Comparison of ENCODE assay signal across 7 mouse cellular contexts in genomic region chr14:120830389-120830835, GRCm38 (mm10).
DNase-seq lines count a peak whose midpoint lies in the region; ATAC-seq and TF ChIP-seq lines count a peak whose summit lies in the region.
"Not testable (repeated sequence)": the region's sequence is repeated elsewhere in the genome, so short reads cannot be mapped to it uniquely, and the experiment has no call there.

No protein-coding gene starts in this region.

- H3K4me3 ChIP-seq in gastrocnemius, adult 2 months; intestine, embryonic 14.5 days (ENCODE audit: low read depth, low read length); liver, embryonic 12.5 days; midbrain, embryonic 13.5 days (replicated peaks): not testable (repeated sequence)

- not testable (repeated sequence) for H3K27ac ChIP-seq in gastrocnemius, adult 2 months; intestine, embryonic 14.5 days (ENCODE audit: low read depth); liver, embryonic 12.5 days; midbrain, embryonic 13.5 days

- H3K4me1 ChIP-seq in intestine, embryonic 14.5 days (replicated peaks; ENCODE audit: control insufficient read depth, insufficient read depth, low read length) = not testable (repeated sequence)
- H3K4me1 ChIP-seq in liver, embryonic 12.5 days = peaks cover 12% of the 10 kb centered on the region
- H3K4me1 ChIP-seq in midbrain, embryonic 13.5 days (replicated peaks) = peaks cover 11% of the 10 kb centered on the region

- H3K4me2 ChIP-seq in intestine, embryonic 14.5 days (ENCODE audit: low read length); liver, embryonic 12.5 days; midbrain, embryonic 13.5 days (replicated peaks): not testable (repeated sequence)

- not testable (repeated sequence) for H3K9me3 ChIP-seq in intestine, embryonic 14.5 days (ENCODE audit: control insufficient read depth, low read length); midbrain, embryonic 13.5 days
- peaks cover 10% of the 10 kb centered on the region; the same call in 1 of the 2 replicates for H3K9me3 ChIP-seq in liver, embryonic 12.5 days (replicated peaks)

- 30% methylated on average over 20 of the region's 20 CpGs for WGBS in intestine, embryonic 14.5 days
- 19% methylated on average over 20 of the region's 20 CpGs for WGBS in liver, embryonic 12.5 days (ENCODE audit: insufficient replicate concordance)
- WGBS in midbrain, embryonic 13.5 days = 33% methylated on average over 20 of the region's 20 CpGs

- not testable (repeated sequence) for TF ChIP-seq CTCF in gastrocnemius, adult 2 months (IDR thresholded peaks at IDR 0.05)

- not testable (repeated sequence) for H3K9ac ChIP-seq in intestine, embryonic 14.5 days (ENCODE audit: low read length); liver, embryonic 12.5 days; midbrain, embryonic 13.5 days (replicated peaks)

- H3K27me3 ChIP-seq in intestine, embryonic 14.5 days (replicated peaks; ENCODE audit: control insufficient read depth, insufficient read depth, low read length); liver, embryonic 12.5 days (replicated peaks); midbrain, embryonic 13.5 days: not testable (repeated sequence)

- peak; percentile 42 to 45 for DNase-seq in adrenal gland, adult (ENCODE audit: inconsistent age in 2 of 2, low spot score in 1 of 2)
- DNase-seq in embryo, embryonic 11 days = peak; percentile 80
- DNase-seq in gastrocnemius, adult 2 months = peak; percentile 33
- DNase-seq in intestine, embryonic 14.5 days (ENCODE audit: low spot score) = not testable (repeated sequence)
- DNase-seq in retina, postnatal 7 days (ENCODE audit: low read depth, low spot score) = peak; percentile 28

- 0 out of 2 replicates have a peak, but pooled peaks have one; percentile 9 for ATAC-seq in intestine, embryonic 14.5 days (replicated peaks; ENCODE audit: low FRiP score, low TSS enrichment, low read depth)
- ATAC-seq in liver, embryonic 12.5 days = peak; percentile 40; the same call in 1 of the 2 replicates
- ATAC-seq in midbrain, embryonic 13.5 days = peak; percentile 44

- H3K36me3 ChIP-seq in intestine, embryonic 14.5 days (ENCODE audit: control insufficient read depth, insufficient read depth, low read length); liver, embryonic 12.5 days; midbrain, embryonic 13.5 days: not testable (repeated sequence)

- intact Hi-C loops in gastrocnemius, adult 2 months (cut with DNase I) = loop anchor here (2.0 to 5.0 kb wide), 4 partner anchors 142 to 622 kb away; partner anchors contain the start of gene Farp1
